Mouse (Mus musculus) 3T3-L1 (cell line): ENCODE measurements around the gene Gtf2b.

Experiments
- DNase-seq: peaks from one replicate; pipeline ENCODE4 v3.0.0-alpha.2; 2015; ENCODE audit warnings: low read depth, low spot score

The Gtf2b gene

DNA sequence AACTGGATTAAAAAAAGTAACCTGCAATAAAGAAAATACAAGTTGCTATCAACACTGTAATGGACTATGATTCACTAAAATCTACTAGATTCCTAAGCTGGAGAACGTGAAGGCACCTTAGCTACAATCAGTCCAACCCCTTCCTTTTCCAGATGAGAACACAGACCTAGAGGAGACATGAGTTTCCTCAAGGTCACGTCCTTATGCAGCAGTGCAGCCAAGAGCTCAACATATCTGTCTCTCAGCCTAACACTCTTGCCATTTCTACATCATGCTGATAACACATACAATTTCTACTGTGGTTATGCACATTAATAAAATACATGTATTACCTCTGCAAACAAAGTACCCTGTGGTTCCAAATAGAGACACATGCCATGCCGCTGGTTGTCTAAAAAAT is 46.7 kb downstream of the Gtf2b start:
- no peak for DNase-seq

DNA sequence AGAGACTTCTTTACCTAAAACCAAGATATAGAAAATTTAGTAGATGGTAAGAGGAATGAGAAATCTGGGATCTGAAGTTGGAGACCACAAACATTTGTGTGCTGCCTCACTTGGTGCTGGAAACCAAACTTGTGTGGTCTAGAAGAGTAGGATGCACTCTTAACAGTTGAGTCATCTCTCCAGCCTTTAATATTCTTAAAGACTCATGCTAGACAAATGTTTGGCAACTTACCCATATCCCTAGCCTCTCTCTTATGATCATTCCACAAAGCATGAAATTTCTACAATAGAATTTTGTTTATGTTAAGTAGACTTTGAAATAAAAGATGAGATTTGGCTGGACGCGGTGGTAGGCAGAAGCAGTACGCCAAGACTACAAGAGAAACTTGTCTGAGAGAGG is 52.7 kb downstream of the Gtf2b start:
- DNase-seq, result peak; percentile 96

DNA sequence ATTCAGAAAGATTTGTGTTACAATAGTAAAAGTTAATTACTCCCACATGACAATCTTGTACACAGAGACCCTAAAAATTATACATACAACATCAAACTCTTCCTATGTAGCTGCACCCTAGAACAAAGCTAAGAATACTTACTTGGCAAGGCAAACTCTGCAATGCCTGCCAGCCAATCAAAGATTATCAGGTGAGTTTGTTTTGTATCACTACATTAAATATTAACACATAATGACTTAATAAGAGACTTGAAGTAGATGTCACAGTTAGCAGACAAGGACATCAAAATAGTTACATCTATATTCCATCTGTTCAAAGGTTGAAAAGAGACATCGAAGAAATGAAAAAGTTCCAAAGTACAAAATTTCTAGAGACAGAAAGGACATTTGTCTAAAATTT is 58.8 kb downstream of the Gtf2b start:
- no peak for DNase-seq

DNA sequence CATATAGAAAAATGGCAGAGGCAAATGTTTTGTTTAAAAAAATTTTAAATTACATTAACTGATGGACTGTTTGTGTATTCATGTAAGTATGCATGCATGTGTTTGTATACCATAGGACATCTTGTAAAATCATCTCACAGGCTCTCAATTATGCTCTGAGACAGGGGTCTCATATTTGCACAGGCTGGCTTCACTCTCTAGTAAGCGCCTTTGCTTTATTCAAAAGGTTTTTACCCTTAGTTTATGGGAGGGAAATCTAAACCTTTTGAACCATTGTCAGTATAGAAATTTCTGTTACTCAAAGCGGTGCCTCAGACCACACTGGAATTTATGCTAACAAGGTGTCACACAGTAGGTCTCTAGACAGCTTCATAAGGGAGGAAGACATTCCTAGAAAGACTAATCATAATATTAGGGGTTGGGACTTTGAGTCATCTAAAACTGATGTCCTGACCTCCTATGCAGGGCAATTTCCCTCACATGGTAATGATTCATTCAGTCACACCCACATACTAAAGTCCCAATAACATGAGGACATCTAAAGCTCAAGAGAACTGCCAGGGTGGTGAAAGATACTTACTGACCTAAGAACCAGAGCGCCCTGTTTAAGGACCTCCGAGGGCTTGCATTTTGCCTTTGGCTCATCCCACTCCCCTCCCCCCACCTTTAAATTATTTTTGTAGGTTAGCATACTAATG is 61.8 kb downstream of the Gtf2b start:
- peak; percentile 74 for DNase-seq

DNA sequence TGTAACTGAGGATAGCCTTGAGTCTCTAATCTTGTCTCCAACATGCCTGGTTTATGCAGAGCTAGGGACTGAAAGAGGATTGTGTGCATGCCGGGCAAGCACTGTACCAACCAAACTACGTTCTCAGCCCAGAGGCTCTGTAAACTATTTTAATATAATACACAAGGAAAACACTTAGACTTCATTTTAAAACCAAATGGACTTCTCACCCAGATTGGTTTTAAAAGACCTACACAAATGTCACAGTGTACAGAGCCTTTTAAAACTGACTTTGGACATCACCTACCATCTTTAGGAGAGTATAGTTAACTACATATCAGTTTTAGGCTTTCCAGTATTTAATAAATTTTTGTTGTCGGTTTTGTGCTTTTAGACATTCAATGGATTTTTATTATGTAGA is 68.1 kb downstream of the Gtf2b start:
- DNase-seq, result no peak
